Mouse (Mus musculus): ENCODE measurements around the gene Foxk1. TPM values are rescaled to one million over a fixed set of nuclear protein-coding genes. Genes with fewer than 3 reads are reported as not detected.
A peak's percentile ranks its signal among the peaks of the same experiment; 100 is the strongest.

Gene Foxk1
- total and polyA plus RNA-seq, 2 experiments from 2014 or later: 7.1 to 30.0 TPM

DNA sequence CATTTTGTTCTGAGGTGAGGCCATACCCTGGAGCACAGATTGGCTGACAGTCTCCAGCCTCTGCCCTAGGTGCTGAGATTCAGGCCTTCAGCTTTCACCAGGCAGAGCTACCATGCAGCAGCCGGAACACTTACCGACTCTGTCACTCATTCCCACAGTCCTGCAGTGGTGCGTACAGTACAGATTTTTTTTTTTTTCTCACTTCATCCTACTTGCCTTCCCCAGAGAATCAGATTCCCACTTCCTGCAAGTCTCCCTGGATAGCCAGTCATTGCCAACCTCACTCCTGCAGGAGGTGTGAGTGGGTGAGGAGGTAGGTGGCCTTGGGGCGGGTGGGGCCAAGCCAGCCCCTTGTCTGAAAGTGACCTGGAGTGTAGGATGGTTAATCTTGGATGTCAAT lies 19.0 kb downstream of the Foxk1 start:
- H3K9ac ChIP-seq (replicated peaks; ENCODE audit: low read length, poor library complexity, severe bottlenecking): no peak overlapping the region
- ATAC-seq (ENCODE audit: low FRiP score): no peak
- peaks cover 6% of the 10 kb centered on the region for H3K4me1 ChIP-seq (ENCODE audit: insufficient read depth, low read length)
- TF ChIP-seq CTCF (IDR thresholded peaks at IDR 0.05): no peak
- no peak overlapping the region for H3K4me2 ChIP-seq (ENCODE audit: low read depth, low read length, poor library complexity, severe bottlenecking)
- no peak overlapping the region for H3K27ac ChIP-seq (ENCODE audit: low read depth, low read length)
- 94% methylated on average over 4 of the region's 4 CpGs for WGBS
- no peaks in the 10 kb centered on the region for H3K27me3 ChIP-seq (ENCODE audit: insufficient read depth, low read length)
- H3K36me3 ChIP-seq (ENCODE audit: insufficient read depth, low read length): peaks cover 4% of the 10 kb centered on the region; the same call in 1 of the 2 replicates
- DNase-seq (ENCODE audit: low spot score): no peak
- no peaks in the 10 kb centered on the region for H3K9me3 ChIP-seq (ENCODE audit: low read length)
- no peak overlapping the region for H3K4me3 ChIP-seq (ENCODE audit: low read depth, low read length)

DNA sequence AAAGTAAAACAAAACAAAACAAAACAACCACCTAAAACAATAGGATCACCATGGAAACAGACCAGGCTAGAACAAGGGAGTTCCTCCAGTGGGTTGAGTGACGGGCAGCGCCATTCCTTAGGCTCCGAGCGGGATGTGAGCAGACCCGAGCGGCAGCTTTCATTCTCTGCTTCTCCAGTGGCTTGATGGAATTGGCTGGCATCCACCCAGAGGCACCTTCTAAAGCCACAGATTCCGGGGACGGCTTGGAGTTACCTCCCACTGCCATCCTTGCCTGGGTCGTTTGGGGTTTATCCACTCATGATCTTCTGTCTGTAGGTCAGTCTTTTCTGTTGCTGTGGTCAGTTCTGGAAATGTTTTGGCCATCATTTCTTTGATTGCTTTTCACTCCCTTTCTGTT lies 19.6 kb downstream of the Foxk1 start:
- Histone ChIP-seq H3K4me3 (ENCODE audit: low read depth, low read length) (no peak overlapping the region), H3K9ac (replicated peaks; ENCODE audit: low read length, poor library complexity, severe bottlenecking) (no peak overlapping the region), H3K27me3 (ENCODE audit: insufficient read depth, low read length) (no peaks in the 10 kb centered on the region), H3K36me3 (ENCODE audit: insufficient read depth, low read length) (peaks cover 4% of the 10 kb centered on the region; the same call in 1 of the 2 replicates), H3K4me1 (ENCODE audit: insufficient read depth, low read length) (peaks cover 5% of the 10 kb centered on the region), H3K27ac (ENCODE audit: low read depth, low read length) (no peak overlapping the region), H3K4me2 (ENCODE audit: low read depth, low read length, poor library complexity, severe bottlenecking) (no peak overlapping the region), H3K9me3 (ENCODE audit: low read length) (no peaks in the 10 kb centered on the region)
- ATAC-seq (ENCODE audit: low FRiP score) (no peak), DNase-seq (ENCODE audit: low spot score) (peak; percentile 13)
- no peak for TF ChIP-seq CTCF (IDR thresholded peaks at IDR 0.05)
- 62% methylated on average over 9 of the region's 9 CpGs for WGBS

DNA sequence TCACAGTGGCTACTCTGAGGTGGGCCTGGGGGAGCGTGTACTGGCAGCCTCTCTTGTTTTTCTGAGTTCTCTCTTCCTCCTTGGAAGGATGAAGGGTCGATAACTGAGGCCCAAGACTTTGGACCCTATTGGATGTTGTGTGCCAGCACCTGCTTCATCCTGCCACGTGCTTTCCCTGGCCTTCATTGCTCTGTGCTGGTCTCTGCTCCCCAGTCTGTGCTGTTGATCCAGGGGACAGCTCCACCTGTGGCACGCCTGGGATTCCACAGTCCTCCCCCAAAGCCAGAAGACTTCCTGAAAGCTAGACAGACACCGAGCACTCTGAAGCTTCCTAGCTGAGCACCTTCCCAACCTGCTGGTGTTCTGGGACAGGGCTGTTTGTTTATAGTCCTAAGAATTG lies 20.6 kb downstream of the Foxk1 start:
- no peak for DNase-seq (ENCODE audit: low spot score)
- ATAC-seq (ENCODE audit: low FRiP score): no peak
- TF ChIP-seq CTCF (IDR thresholded peaks at IDR 0.05): no peak
- WGBS: 88% methylated on average over 5 of the region's 5 CpGs
- H3K27ac ChIP-seq (ENCODE audit: low read depth, low read length): no peak overlapping the region
- no peak overlapping the region for H3K4me3 ChIP-seq (ENCODE audit: low read depth, low read length)
- peaks cover 4% of the 10 kb centered on the region; the same call in 1 of the 2 replicates for H3K36me3 ChIP-seq (ENCODE audit: insufficient read depth, low read length)
- no peaks in the 10 kb centered on the region for H3K27me3 ChIP-seq (ENCODE audit: insufficient read depth, low read length)
- H3K9me3 ChIP-seq (ENCODE audit: low read length): no peaks in the 10 kb centered on the region
- H3K4me2 ChIP-seq (ENCODE audit: low read depth, low read length, poor library complexity, severe bottlenecking): no peak overlapping the region
- H3K4me1 ChIP-seq (ENCODE audit: insufficient read depth, low read length): no peaks in the 10 kb centered on the region
- H3K9ac ChIP-seq (replicated peaks; ENCODE audit: low read length, poor library complexity, severe bottlenecking): no peak overlapping the region

DNA sequence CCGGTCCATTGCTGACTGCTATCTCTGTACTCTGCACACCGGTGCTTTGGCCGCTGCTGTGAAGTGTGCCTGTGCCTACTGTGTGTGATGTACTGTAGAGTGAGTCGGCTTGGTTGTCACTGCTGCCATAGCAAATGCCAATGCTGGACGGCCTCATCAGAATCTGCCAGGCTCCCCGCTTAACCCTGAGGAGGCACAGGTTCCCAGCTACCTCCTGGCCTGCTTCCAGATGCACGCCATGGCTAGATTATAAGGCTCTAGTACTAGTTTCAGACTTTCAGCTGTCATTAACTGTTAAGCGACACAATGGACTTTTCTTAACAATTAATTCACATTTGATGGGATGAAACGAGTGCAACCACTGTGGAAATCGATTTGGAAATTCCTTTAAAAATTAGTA lies 21.8 kb downstream of the Foxk1 start:
- TF ChIP-seq CTCF (IDR thresholded peaks at IDR 0.05): no peak
- H3K27ac ChIP-seq (ENCODE audit: low read depth, low read length): no peak overlapping the region
- H3K4me3 ChIP-seq (ENCODE audit: low read depth, low read length): no peak overlapping the region
- no peak overlapping the region for H3K4me2 ChIP-seq (ENCODE audit: low read depth, low read length, poor library complexity, severe bottlenecking)
- H3K9me3 ChIP-seq (ENCODE audit: low read length): no peaks in the 10 kb centered on the region
- WGBS: 63% methylated on average over 10 of the region's 10 CpGs
- ATAC-seq (ENCODE audit: low FRiP score) (no peak), DNase-seq (ENCODE audit: low spot score) (no peak)
- no peaks in the 10 kb centered on the region for H3K27me3 ChIP-seq (ENCODE audit: insufficient read depth, low read length)
- no peak overlapping the region for H3K9ac ChIP-seq (replicated peaks; ENCODE audit: low read length, poor library complexity, severe bottlenecking)
- H3K36me3 ChIP-seq (ENCODE audit: insufficient read depth, low read length): peaks cover 4% of the 10 kb centered on the region; the same call in 1 of the 2 replicates
- no peaks in the 10 kb centered on the region for H3K4me1 ChIP-seq (ENCODE audit: insufficient read depth, low read length)

DNA sequence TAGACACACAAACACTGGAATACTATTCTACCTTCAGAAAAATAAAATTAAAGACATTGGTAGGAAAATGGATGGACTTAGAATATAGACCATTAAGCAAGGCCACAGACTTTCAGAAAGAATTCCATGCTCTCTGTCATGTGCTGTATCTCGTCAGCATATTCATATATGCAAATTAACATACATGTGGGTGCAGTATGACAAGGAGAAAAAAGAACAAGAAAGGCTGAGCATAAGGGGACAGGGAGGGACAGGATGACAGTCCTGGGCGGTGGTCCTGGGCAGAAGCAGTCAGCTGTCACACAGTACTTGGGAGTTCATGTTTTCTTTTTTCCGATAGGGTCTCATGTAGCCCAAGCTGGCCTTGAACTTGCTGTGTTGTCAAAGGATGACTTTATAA lies 22.4 kb downstream of the Foxk1 start:
- DNase-seq (ENCODE audit: low spot score) (no peak), ATAC-seq (ENCODE audit: low FRiP score) (no peak)
- no peak for TF ChIP-seq CTCF (IDR thresholded peaks at IDR 0.05)
- no peak overlapping the region for H3K27ac ChIP-seq (ENCODE audit: low read depth, low read length)
- H3K27me3 ChIP-seq (ENCODE audit: insufficient read depth, low read length): no peaks in the 10 kb centered on the region
- H3K9me3 ChIP-seq (ENCODE audit: low read length): no peaks in the 10 kb centered on the region
- no peak overlapping the region for H3K9ac ChIP-seq (replicated peaks; ENCODE audit: low read length, poor library complexity, severe bottlenecking)
- 43% methylated on average over 3 of the region's 3 CpGs for WGBS
- H3K4me2 ChIP-seq (ENCODE audit: low read depth, low read length, poor library complexity, severe bottlenecking): no peak overlapping the region
- H3K36me3 ChIP-seq (ENCODE audit: insufficient read depth, low read length): peaks cover 4% of the 10 kb centered on the region; the same call in 1 of the 2 replicates
- H3K4me1 ChIP-seq (ENCODE audit: insufficient read depth, low read length): no peaks in the 10 kb centered on the region
- no peak overlapping the region for H3K4me3 ChIP-seq (ENCODE audit: low read depth, low read length)

DNA sequence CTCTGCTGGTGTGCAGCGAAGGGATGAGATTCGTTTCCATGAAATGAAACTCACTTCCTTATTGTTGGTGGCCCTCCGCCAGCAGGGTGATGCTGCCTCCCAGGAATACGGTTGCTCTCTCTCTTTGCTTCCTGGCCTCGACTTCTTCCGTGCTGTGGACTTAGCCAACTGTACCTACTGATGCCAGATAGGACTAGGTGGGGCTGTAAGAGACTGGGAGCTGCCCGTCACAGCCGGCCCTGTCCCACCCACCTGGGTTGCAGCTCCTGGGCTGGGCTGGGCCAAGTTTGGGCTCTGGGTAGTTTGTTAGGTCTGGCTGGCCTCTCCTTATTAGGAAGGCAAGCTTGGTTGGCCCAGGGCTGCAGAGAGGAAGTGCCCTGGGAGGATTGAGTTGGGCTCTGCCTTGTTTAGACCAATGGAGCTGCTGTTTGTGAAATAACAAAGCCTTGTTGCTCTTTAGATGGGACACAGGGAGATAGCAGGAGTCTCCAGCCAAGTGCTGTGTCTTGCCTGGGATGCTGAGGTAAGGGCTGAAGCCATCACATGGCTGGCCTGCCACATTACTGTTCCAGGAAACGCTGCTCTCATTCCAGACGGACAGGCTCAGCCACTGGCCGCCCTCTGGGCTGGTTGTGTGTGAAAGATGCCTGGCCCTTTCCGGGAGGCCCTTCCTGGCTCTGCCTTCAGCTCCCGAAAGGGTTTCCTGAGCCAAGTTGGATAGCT lies 23.5 kb downstream of the Foxk1 start:
- H3K9me3 ChIP-seq (ENCODE audit: low read length): no peaks in the 10 kb centered on the region
- no peaks in the 10 kb centered on the region for H3K4me1 ChIP-seq (ENCODE audit: insufficient read depth, low read length)
- H3K27ac ChIP-seq (ENCODE audit: low read depth, low read length): peak overlapping the region; percentile 49; the same call in 1 of the 2 replicates
- no peak overlapping the region for H3K9ac ChIP-seq (replicated peaks; ENCODE audit: low read length, poor library complexity, severe bottlenecking)
- no peak for TF ChIP-seq CTCF (IDR thresholded peaks at IDR 0.05)
- H3K36me3 ChIP-seq (ENCODE audit: insufficient read depth, low read length): peaks cover 4% of the 10 kb centered on the region; the same call in 1 of the 2 replicates
- H3K27me3 ChIP-seq (ENCODE audit: insufficient read depth, low read length): no peaks in the 10 kb centered on the region
- H3K4me2 ChIP-seq (ENCODE audit: low read depth, low read length, poor library complexity, severe bottlenecking): no peak overlapping the region
- WGBS: 68% methylated on average over 13 of the region's 13 CpGs
- no peak for ATAC-seq (ENCODE audit: low FRiP score)
- no peak overlapping the region for H3K4me3 ChIP-seq (ENCODE audit: low read depth, low read length)
- DNase-seq (ENCODE audit: low spot score): peak; percentile 51

Data from midbrain, postnatal 0 days (tissue).